Mouse (Mus musculus) forebrain, embryonic 13.5 days (tissue): ENCODE measurements around the gene Hyal1. TPM values are rescaled to one million over a fixed set of nuclear protein-coding genes. Genes with fewer than 3 reads are reported as not detected.

Experiments
- ATAC-seq: fragments of 200-750 bp; cut with Nextera tagmentation; 2 replicates; pipeline ENCODE4 v1.8.0; 2017
- H3K27ac ChIP-seq: fragments of 300-500 bp; sonication (generic); 2 replicates; pipeline ENCODE4 v1.5.1; 2015; ENCODE audit warnings: inconsistent platforms, mild to moderate bottlenecking, moderate library complexity
- H3K27me3 ChIP-seq: fragments of 300-500 bp; sonication (generic); 2 replicates; pipeline ENCODE4 v1.6.1; 2015; ENCODE audit warnings: mild to moderate bottlenecking, inconsistent platforms
- H3K36me3 ChIP-seq: fragments of 300-500 bp; sonication (generic); 2 replicates; pipeline ENCODE4 v1.6.1; 2015; ENCODE audit warnings: mild to moderate bottlenecking, inconsistent platforms; ENCODE audit not compliant: poor library complexity, severe bottlenecking
- H3K4me1 ChIP-seq: fragments of 300-500 bp; sonication (generic); 2 replicates; pipeline ENCODE4 v1.6.1; 2015; ENCODE audit warnings: inconsistent platforms
- H3K4me2 ChIP-seq: fragments of 300-500 bp; sonication (generic); 2 replicates; pipeline ENCODE4 v1.6.1; 2015; ENCODE audit warnings: inconsistent platforms, mild to moderate bottlenecking, moderate library complexity
- H3K4me3 ChIP-seq: fragments of 300-500 bp; sonication (generic); 2 replicates; pipeline ENCODE4 v1.5.1; 2015; ENCODE audit warnings: mild to moderate bottlenecking, inconsistent platforms
- H3K9ac ChIP-seq: fragments of 300-500 bp; sonication (generic); 2 replicates; pipeline ENCODE4 v1.6.1; 2015; ENCODE audit warnings: mild to moderate bottlenecking, inconsistent platforms
- H3K9me3 ChIP-seq: fragments of 300-500 bp; sonication (generic); replicated peaks from 2 replicates; pipeline ENCODE4 v1.6.1; 2016; ENCODE audit warnings: inconsistent platforms
- WGBS: fragments of 180-500 bp; shearing (Covaris S2); methylation state at CpG from one replicate; pipeline ENCODE4 v1.1.7; 2015; 5-methylcytosine and 5-hydroxymethylcytosine counted together
- polyA plus RNA-seq: library from polyadenylated mRNA; unstranded; fragments of >200 nt; fragmentation: Nextera tagmentation; extraction: Ambion mirVana; gene quantifications from 2 replicates; pipeline ENCODE4 v1.2.1, GENCODE M21; 2015

Hyal1 gene
- polyA plus RNA-seq, 1 experiment from 2014 or later = 8.4 TPM

DNA sequence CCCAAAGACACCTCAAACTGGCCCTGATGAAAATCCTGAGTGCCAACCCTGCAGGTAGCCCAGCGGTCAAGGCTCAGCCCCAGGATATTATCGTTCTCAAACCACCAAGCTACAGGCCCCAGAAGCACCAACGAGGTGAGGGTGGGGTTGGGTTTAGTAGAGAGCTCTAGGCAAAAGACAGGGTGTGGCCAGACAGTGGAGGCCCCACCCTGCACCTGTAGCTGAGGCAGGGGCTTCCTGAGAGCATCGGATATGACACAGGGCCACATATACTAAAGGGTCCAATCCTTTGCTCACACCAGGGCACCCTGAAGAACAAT, 52.6 kb downstream of the Hyal1 start:
- H3K9me3 ChIP-seq = no peaks in the 10 kb centered on the region
- H3K9ac ChIP-seq = peak overlapping the region; percentile 67
- H3K4me2 ChIP-seq = peak overlapping the region; percentile 99
- H3K27me3 ChIP-seq = no peaks in the 10 kb centered on the region
- peaks cover 97% of the 10 kb centered on the region for H3K4me1 ChIP-seq
- ATAC-seq = no peak
- WGBS = 14% methylated on average over 4 of the region's 4 CpGs
- peak overlapping the region; percentile 99 for H3K27ac ChIP-seq
- peak overlapping the region; percentile 26 for H3K4me3 ChIP-seq
- peaks cover 14% of the 10 kb centered on the region for H3K36me3 ChIP-seq

DNA sequence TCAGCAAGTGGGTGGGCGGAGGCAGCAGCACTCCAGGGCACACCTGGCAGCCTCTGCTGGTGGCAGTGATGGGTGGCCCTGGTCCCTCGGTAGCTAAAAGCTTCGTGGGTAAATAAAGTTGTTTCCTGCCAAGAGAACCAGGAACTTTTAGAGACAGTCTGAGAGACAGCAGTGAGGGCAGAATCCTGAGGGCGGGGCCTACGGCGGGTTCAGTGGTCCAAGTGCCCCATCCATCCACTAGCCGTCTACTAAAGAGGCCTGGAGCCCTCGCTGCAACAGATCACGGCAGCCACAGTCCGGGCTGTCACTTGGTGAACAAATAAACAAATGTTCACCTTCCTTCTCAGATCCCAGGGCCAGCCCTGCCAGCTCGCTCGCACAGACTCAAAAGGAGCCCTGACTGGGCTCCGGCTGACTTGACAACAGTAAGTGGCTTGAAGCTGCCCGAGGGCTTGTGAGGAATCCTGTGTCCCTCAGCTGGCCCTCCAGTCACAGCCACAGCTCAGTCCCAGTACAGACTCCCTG, 53.2 kb downstream of the Hyal1 start:
- Histone ChIP-seq H3K27ac (peak overlapping the region; percentile 99), H3K36me3 (peaks cover 9% of the 10 kb centered on the region), H3K4me3 (peak overlapping the region; percentile 26), H3K4me1 (peaks cover 95% of the 10 kb centered on the region), H3K9ac (peak overlapping the region; percentile 67), H3K4me2 (peak overlapping the region; percentile 99), H3K9me3 (no peaks in the 10 kb centered on the region), H3K27me3 (no peaks in the 10 kb centered on the region)
- WGBS = 3% methylated on average over 14 of the region's 14 CpGs
- peak; percentile 1; the same call in 1 of the 2 replicates for ATAC-seq

DNA sequence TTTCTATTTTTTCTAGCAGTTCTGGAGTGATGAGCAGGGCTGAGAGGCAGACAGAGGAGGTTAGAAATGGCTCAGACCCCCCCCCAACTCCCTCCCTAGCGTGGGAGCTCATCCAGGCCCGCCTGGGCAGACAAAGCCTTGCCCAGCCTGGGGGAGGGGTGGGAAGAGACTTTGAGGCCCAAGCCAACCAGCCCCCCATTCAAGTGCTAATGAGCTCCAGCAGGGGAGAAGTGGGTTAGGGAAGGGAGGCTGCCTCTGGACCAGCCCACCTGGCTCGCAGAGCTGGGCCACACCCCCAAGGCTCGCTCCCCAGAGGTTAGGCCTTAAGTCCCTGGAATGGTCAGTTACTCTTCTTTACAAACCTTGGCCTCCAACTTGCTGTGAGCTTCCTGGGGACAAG, 53.8 kb downstream of the Hyal1 start:
- peak overlapping the region; percentile 99 for H3K27ac ChIP-seq
- no peaks in the 10 kb centered on the region for H3K9me3 ChIP-seq
- peaks cover 2% of the 10 kb centered on the region for H3K36me3 ChIP-seq
- ATAC-seq = peak; percentile 14
- H3K4me3 ChIP-seq = peak overlapping the region; percentile 26
- H3K4me2 ChIP-seq = peak overlapping the region; percentile 99
- H3K4me1 ChIP-seq = peaks cover 91% of the 10 kb centered on the region
- H3K9ac ChIP-seq = peak overlapping the region; percentile 67
- WGBS = 2% methylated on average over 4 of the region's 4 CpGs
- H3K27me3 ChIP-seq = no peaks in the 10 kb centered on the region

Other genes starting within 250 kb of the Hyal1 start
- 13.3 and 13.9 TPM in 2 replicates for gene Hemk1, start 238.6 kb upstream of the Hyal1 start, polyA plus RNA-seq
- 3.1 and 3.2 TPM in 2 replicates for gene 6430571L13Rik, start 236.3 kb upstream of the Hyal1 start, polyA plus RNA-seq
- gene Cacna2d2, start 177.3 kb upstream of the Hyal1 start, polyA plus RNA-seq = 3.3 and 4.5 TPM in 2 replicates
- 36.9 TPM in 2 replicates for gene Tmem115, start 43.0 kb upstream of the Hyal1 start, polyA plus RNA-seq
- gene Cyb561d2, start 34.7 kb upstream of the Hyal1 start, polyA plus RNA-seq = 23.2 and 25.7 TPM in 2 replicates
- gene Nprl2, start 34.7 kb upstream of the Hyal1 start, polyA plus RNA-seq = 59.0 and 61.9 TPM in 2 replicates
- gene Zmynd10, start 29.6 kb upstream of the Hyal1 start, polyA plus RNA-seq = 2.0 and 4.0 TPM in 2 replicates
- 39.3 and 43.2 TPM in 2 replicates for gene Rassf1, start 25.4 kb upstream of the Hyal1 start, polyA plus RNA-seq
- gene Tusc2, start 13.7 kb upstream of the Hyal1 start, polyA plus RNA-seq = 80.7 and 84.8 TPM in 2 replicates
- 85.4 and 99.5 TPM in 2 replicates for gene Hyal2, start 9.0 kb upstream of the Hyal1 start, polyA plus RNA-seq
- 14.5 and 17.9 TPM in 2 replicates for gene Naa80, start 2.0 kb downstream of the Hyal1 start, polyA plus RNA-seq
- 1.1 and 1.5 TPM in 2 replicates for gene Hyal3, start 3.9 kb downstream of the Hyal1 start, polyA plus RNA-seq
- gene Ifrd2, start 10.7 kb downstream of the Hyal1 start, polyA plus RNA-seq = 15.4 and 20.8 TPM in 2 replicates
- gene Sema3b, start 32.3 kb downstream of the Hyal1 start, polyA plus RNA-seq = 1.8 and 2.0 TPM in 2 replicates
- 397 and 426 TPM in 2 replicates for gene Gnai2, start 58.4 kb downstream of the Hyal1 start, polyA plus RNA-seq
- 14.3 and 14.6 TPM in 2 replicates for gene Slc38a3, start 92.6 kb downstream of the Hyal1 start, polyA plus RNA-seq
- 1.3 and 1.8 TPM in 2 replicates for gene Gnat1, start 102.8 kb downstream of the Hyal1 start, polyA plus RNA-seq
- 6.8 and 7.7 TPM in 2 replicates for gene Sema3f, start 133.5 kb downstream of the Hyal1 start, polyA plus RNA-seq
- gene Rbm5, start 194.1 kb downstream of the Hyal1 start, polyA plus RNA-seq = 256 and 261 TPM in 2 replicates